ENCODE assay signal across 8 mouse cellular contexts in the genomic region with DNA sequence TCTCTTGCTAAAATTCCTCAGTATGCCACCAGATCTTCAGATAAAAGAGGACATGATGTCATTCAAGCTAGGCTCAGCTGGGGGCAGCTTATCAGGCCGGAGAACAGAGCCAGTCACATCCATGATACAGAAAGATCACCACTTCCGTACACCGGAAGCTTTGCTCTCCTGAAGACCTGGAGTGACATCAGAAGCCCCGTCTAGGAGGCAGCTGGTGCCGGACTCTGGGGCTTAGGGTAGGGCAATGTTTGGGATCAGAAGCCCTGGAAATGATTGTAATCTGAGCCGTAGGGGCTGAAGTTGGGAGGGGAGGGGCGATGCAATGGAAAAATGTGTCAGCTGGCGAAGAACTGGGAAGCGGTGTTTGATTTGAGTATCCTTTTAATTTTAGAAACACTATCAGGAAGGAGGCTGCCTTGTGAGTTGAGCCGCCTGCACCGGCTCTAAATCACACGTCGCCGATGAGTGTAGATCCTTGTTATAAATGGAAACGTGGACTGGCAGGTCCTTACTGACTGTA. TPM values are rescaled to one million over a fixed set of nuclear protein-coding genes. Genes with fewer than 3 reads are reported as not detected.
DNase-seq lines count a peak whose midpoint lies in the region; ATAC-seq and TF ChIP-seq lines count a peak whose summit lies in the region.

No protein-coding gene starts in this region.

- H3K4me3 ChIP-seq in forebrain, embryonic 13.5 days, result no peak overlapping the region
- no peak overlapping the region for H3K4me3 ChIP-seq in forebrain, postnatal 0 days (ENCODE audit: low read depth, low read length)

- 45% methylated on average over 15 of the region's 15 CpGs for WGBS in forebrain, embryonic 13.5 days
- 40% methylated on average over 15 of the region's 15 CpGs for WGBS in forebrain, postnatal 0 days

- 0 out of 2 replicates have a peak, but pooled peaks cover 3% of the 10 kb centered on the region for H3K4me1 ChIP-seq in forebrain, embryonic 13.5 days
- H3K4me1 ChIP-seq in forebrain, postnatal 0 days (ENCODE audit: insufficient read depth), result no peaks in the 10 kb centered on the region

- intact Hi-C loops in heart, postnatal 14 days (cut with DNase I), result loop anchor here (5.0 kb wide), 1 partner anchor 380 kb away; no protein-coding TSS in a partner anchor

- no peak for DNase-seq in forebrain, postnatal 0 days
- DNase-seq in brain, adult 2 months (ENCODE audit: low read depth, low spot score), result peak; percentile 35
- DNase-seq in heart, postnatal 14 days, result peak; percentile 28 to 29
- DNase-seq in kidney, postnatal 4 days, result peak; percentile 25 to 46
- DNase-seq in retina, embryonic 14.5 days (ENCODE audit: low spot score), result peak; percentile 29
- DNase-seq in gastrocnemius, postnatal 25 days, result no peak
- DNase-seq in adipocyte (ENCODE audit: low spot score), result no peak

- no peak for ATAC-seq in forebrain, embryonic 13.5 days
- ATAC-seq in forebrain, postnatal 0 days, result no peak

- no peaks in the 10 kb centered on the region for H3K36me3 ChIP-seq in forebrain, embryonic 13.5 days (ENCODE audit: poor library complexity, severe bottlenecking)
- H3K36me3 ChIP-seq in forebrain, postnatal 0 days (ENCODE audit: insufficient read depth), result no peaks in the 10 kb centered on the region

- no peak for TF ChIP-seq CTCF in forebrain, postnatal 0 days (IDR thresholded peaks at IDR 0.05; ENCODE audit: low read depth)

- no peaks in the 10 kb centered on the region for H3K27me3 ChIP-seq in forebrain, embryonic 13.5 days
- H3K27me3 ChIP-seq in forebrain, postnatal 0 days (ENCODE audit: insufficient read depth, low read length), result no peaks in the 10 kb centered on the region

- H3K4me2 ChIP-seq in forebrain, embryonic 13.5 days, result peak overlapping the region; percentile 7; the same call in 1 of the 2 replicates
- no peak overlapping the region for H3K4me2 ChIP-seq in forebrain, postnatal 0 days (ENCODE audit: low read depth)

- no peaks in the 10 kb centered on the region for H3K9me3 ChIP-seq in forebrain, embryonic 13.5 days (replicated peaks)
- H3K9me3 ChIP-seq in forebrain, postnatal 0 days (ENCODE audit: low read length), result no peaks in the 10 kb centered on the region

- H3K9ac ChIP-seq in forebrain, embryonic 13.5 days, result no peak overlapping the region
- no peak overlapping the region for H3K9ac ChIP-seq in forebrain, postnatal 0 days

- no peak overlapping the region for H3K27ac ChIP-seq in forebrain, embryonic 13.5 days
- no peak overlapping the region for H3K27ac ChIP-seq in forebrain, postnatal 0 days (ENCODE audit: low read depth, low read length)

RNA-seq across cellular contexts. Expression of a gene that starts 10.8 kb away (rescaled TPM):
- polyA plus RNA-seq in forebrain, embryonic 13.5 days (2015; fragmentation: Nextera tagmentation; extraction: Ambion mirVana), result 8.8 and 10.7 TPM in 2 replicates
- total RNA-seq in forebrain, postnatal 0 days (2014; rRNA removed), result 10.8 and 10.9 TPM in 2 replicates
- 11.8 and 16.5 TPM in 2 replicates for polyA plus RNA-seq in forebrain, postnatal 0 days (2015; fragmentation: Nextera tagmentation; extraction: Ambion mirVana)
- total RNA-seq in heart, postnatal 14 days (2021), result 100 to 1,000 TPM in 1 of 2 experiments, 10 to 100 TPM in 1; 98.4 to 101 TPM
- 10 to 100 TPM; 59.7 to 64.9 TPM for total RNA-seq in gastrocnemius, postnatal 25 days (2021)

RNA-seq across cellular contexts. Expression of a gene that starts 26.6 kb away (rescaled TPM):
- polyA plus RNA-seq in forebrain, embryonic 13.5 days (2015; fragmentation: Nextera tagmentation; extraction: Ambion mirVana), result 403 and 426 TPM in 2 replicates
- total RNA-seq in forebrain, postnatal 0 days (2014; rRNA removed), result 231 and 294 TPM in 2 replicates
- polyA plus RNA-seq in forebrain, postnatal 0 days (2015; fragmentation: Nextera tagmentation; extraction: Ambion mirVana), result 418 and 468 TPM in 2 replicates
- 100 to 1,000 TPM; 365 to 412 TPM for total RNA-seq in heart, postnatal 14 days (2021)
- 100 to 1,000 TPM; 136 to 142 TPM for total RNA-seq in gastrocnemius, postnatal 25 days (2021)

Comparison
In these comparisons a context has a peak if more than half of its experiments do, and no peak if none do; other contexts are left out.
1. DNase-seq: peak in brain, adult 2 months (single experiment), heart, postnatal 14 days (2 of 2), kidney, postnatal 4 days (2 of 2) and retina, embryonic 14.5 days (single experiment); none in forebrain, postnatal 0 days (single experiment), gastrocnemius, postnatal 25 days (single experiment) and adipocyte (single experiment).